Mouse (Mus musculus) liver, embryonic 15.5 days (tissue): ENCODE measurements around the gene Mmp11. TPM values are rescaled to one million over a fixed set of nuclear protein-coding genes. Genes with fewer than 3 reads are reported as not detected.

Source experiments
- ATAC-seq: fragments of 200-750 bp; cut with Nextera tagmentation; 2 replicates; pipeline ENCODE4 v1.8.0; 2017; ENCODE audit warnings: moderate number of reproducible peaks, mild to moderate bottlenecking, moderate library complexity; ENCODE audit not compliant: insufficient read depth
- H3K27ac ChIP-seq: fragments of 300-500 bp; sonication (generic); replicated peaks from 2 replicates; pipeline ENCODE4 v1.5.1; 2015; ENCODE audit warnings: mild to moderate bottlenecking, inconsistent platforms
- H3K27me3 ChIP-seq: fragments of 300-500 bp; sonication (generic); 2 replicates; pipeline ENCODE4 v1.6.1; 2015; ENCODE audit warnings: mild to moderate bottlenecking, inconsistent platforms
- H3K36me3 ChIP-seq: fragments of 300-500 bp; sonication (generic); replicated peaks from 2 replicates; pipeline ENCODE4 v1.6.1; 2015; ENCODE audit warnings: moderate library complexity, mild to moderate bottlenecking, inconsistent platforms
- H3K4me1 ChIP-seq: fragments of 300-500 bp; sonication (generic); replicated peaks from 2 replicates; pipeline ENCODE4 v1.6.1; 2015; ENCODE audit warnings: inconsistent platforms
- H3K4me2 ChIP-seq: fragments of 300-500 bp; sonication (generic); 2 replicates; pipeline ENCODE4 v1.6.1; 2015; ENCODE audit warnings: moderate library complexity, mild to moderate bottlenecking, inconsistent platforms
- H3K4me3 ChIP-seq: fragments of 300-500 bp; sonication (generic); replicated peaks from 2 replicates; pipeline ENCODE4 v1.5.1; 2015; ENCODE audit warnings: mild to moderate bottlenecking, inconsistent platforms
- H3K9ac ChIP-seq: fragments of 300-500 bp; sonication (generic); 2 replicates; pipeline ENCODE4 v1.6.1; 2015; ENCODE audit warnings: moderate library complexity, mild to moderate bottlenecking, inconsistent platforms
- H3K9me3 ChIP-seq: fragments of 300-500 bp; sonication (generic); replicated peaks from 2 replicates; pipeline ENCODE4 v1.6.1; 2016; ENCODE audit warnings: inconsistent platforms
- WGBS: fragments of 180-500 bp; shearing (Covaris S2); methylation state at CpG from one replicate; pipeline ENCODE4 v1.1.7; 2015; ENCODE audit warnings: mixed read lengths; ENCODE audit not compliant: insufficient replicate concordance; 5-methylcytosine and 5-hydroxymethylcytosine counted together
- polyA plus RNA-seq: library from polyadenylated mRNA; unstranded; fragments of >200 nt; fragmentation: Nextera tagmentation; extraction: Ambion mirVana; gene quantifications from 2 replicates; pipeline ENCODE4 v1.2.1, GENCODE M21; 2015

The Mmp11 gene
- polyA plus RNA-seq, 1 experiment from 2014 or later: 2.4 TPM

GRCm38 (mm10) chr10:75919026-75919425 lies 17.3 kb downstream of the Mmp11 start:
- no peak overlapping the region for H3K4me3 ChIP-seq
- H3K9ac ChIP-seq: no peak overlapping the region
- H3K27ac ChIP-seq: no peak overlapping the region
- 83% methylated on average over 5 of the region's 5 CpGs for WGBS
- no peaks in the 10 kb centered on the region for H3K27me3 ChIP-seq
- ATAC-seq: no peak
- no peak overlapping the region for H3K4me2 ChIP-seq
- peaks cover 42% of the 10 kb centered on the region for H3K4me1 ChIP-seq
- H3K36me3 ChIP-seq: peaks cover 32% of the 10 kb centered on the region
- H3K9me3 ChIP-seq: no peaks in the 10 kb centered on the region

- no peak overlapping the region for H3K4me3 ChIP-seq
- 82% methylated on average over 8 of the region's 8 CpGs for WGBS
- H3K36me3 ChIP-seq: peaks cover 49% of the 10 kb centered on the region
These were observed 19.5 kb downstream of the Mmp11 start for GRCm38 (mm10) chr10:75916840-75917239.

GRCm38 (mm10) chr10:75915557-75915956 lies 20.7 kb downstream of the Mmp11 start:
- H3K9ac ChIP-seq: no peak overlapping the region
- 75% methylated on average over 7 of the region's 7 CpGs for WGBS
- ATAC-seq: no peak
- peaks cover 32% of the 10 kb centered on the region for H3K4me1 ChIP-seq
- no peaks in the 10 kb centered on the region for H3K9me3 ChIP-seq
- no peaks in the 10 kb centered on the region for H3K27me3 ChIP-seq
- peaks cover 61% of the 10 kb centered on the region for H3K36me3 ChIP-seq
- H3K27ac ChIP-seq: no peak overlapping the region
- no peak overlapping the region for H3K4me3 ChIP-seq
- H3K4me2 ChIP-seq: no peak overlapping the region

More at GRCm38 (mm10) chr10:75916840-75917239, 19.5 kb downstream of the Mmp11 start:
- H3K9ac ChIP-seq: no peak overlapping the region
- no peak for ATAC-seq
- H3K27ac ChIP-seq: no peak overlapping the region
- H3K27me3 ChIP-seq: no peaks in the 10 kb centered on the region
- no peaks in the 10 kb centered on the region for H3K9me3 ChIP-seq
- peaks cover 38% of the 10 kb centered on the region for H3K4me1 ChIP-seq
- no peak overlapping the region for H3K4me2 ChIP-seq

GRCm38 (mm10) chr10:75913013-75913589 lies 23.2 kb downstream of the Mmp11 start:
- no peak overlapping the region for H3K27ac ChIP-seq
- no peak overlapping the region for H3K9ac ChIP-seq
- ATAC-seq: no peak
- H3K4me1 ChIP-seq: peaks cover 12% of the 10 kb centered on the region
- H3K27me3 ChIP-seq: no peaks in the 10 kb centered on the region
- H3K36me3 ChIP-seq: peaks cover 74% of the 10 kb centered on the region
- H3K9me3 ChIP-seq: no peaks in the 10 kb centered on the region
- 50% methylated on average over 6 of the region's 6 CpGs for WGBS
- no peak overlapping the region for H3K4me3 ChIP-seq
- H3K4me2 ChIP-seq: no peak overlapping the region

- Histone ChIP-seq H3K27me3 (no peaks in the 10 kb centered on the region), H3K4me3 (no peak overlapping the region), H3K36me3 (peaks cover 86% of the 10 kb centered on the region), H3K4me2 (no peak overlapping the region), H3K4me1 (peaks cover 12% of the 10 kb centered on the region), H3K27ac (no peak overlapping the region), H3K9ac (no peak overlapping the region), H3K9me3 (no peaks in the 10 kb centered on the region)
- ATAC-seq: no peak
- WGBS: 80% methylated on average over 2 of the region's 2 CpGs
These were observed 25.6 kb downstream of the Mmp11 start for GRCm38 (mm10) chr10:75910698-75911097.

- H3K36me3 ChIP-seq: peaks cover 93% of the 10 kb centered on the region
- 84% methylated on average over 4 of the region's 4 CpGs for WGBS
- no peak for ATAC-seq
These were observed 29.4 kb downstream of the Mmp11 start for GRCm38 (mm10) chr10:75906882-75907281.

GRCm38 (mm10) chr10:75904391-75904790 lies 31.9 kb downstream of the Mmp11 start:
- 81% methylated on average over 5 of the region's 5 CpGs for WGBS
- Histone ChIP-seq H3K9me3 (no peaks in the 10 kb centered on the region), H3K27ac (no peak overlapping the region), H3K36me3 (peaks cover 92% of the 10 kb centered on the region), H3K4me3 (no peak overlapping the region), H3K9ac (no peak overlapping the region), H3K27me3 (no peaks in the 10 kb centered on the region), H3K4me2 (no peak overlapping the region), H3K4me1 (0 out of 2 replicates have a peak, but pooled peaks cover 3% of the 10 kb centered on the region)
- ATAC-seq: no peak

More at GRCm38 (mm10) chr10:75906882-75907281, 29.4 kb downstream of the Mmp11 start:
- Histone ChIP-seq H3K9me3 (no peaks in the 10 kb centered on the region), H3K4me3 (no peak overlapping the region), H3K4me1 (no peaks in the 10 kb centered on the region), H3K27me3 (no peaks in the 10 kb centered on the region), H3K4me2 (no peak overlapping the region), H3K27ac (no peak overlapping the region), H3K9ac (no peak overlapping the region)

GRCm38 (mm10) chr10:75898846-75899245 lies 37.5 kb downstream of the Mmp11 start:
- no peaks in the 10 kb centered on the region for H3K27me3 ChIP-seq
- peaks cover 3% of the 10 kb centered on the region; the same call in 1 of the 2 replicates for H3K4me1 ChIP-seq
- H3K9me3 ChIP-seq: no peaks in the 10 kb centered on the region
- no peak for ATAC-seq
- no peak overlapping the region for H3K4me3 ChIP-seq
- H3K36me3 ChIP-seq: peaks cover 82% of the 10 kb centered on the region
- 74% methylated on average over 3 of the region's 3 CpGs for WGBS
- no peak overlapping the region for H3K27ac ChIP-seq
- H3K9ac ChIP-seq: no peak overlapping the region
- H3K4me2 ChIP-seq: no peak overlapping the region

GRCm38 (mm10) chr10:75898039-75898564 lies 38.2 kb downstream of the Mmp11 start:
- no peak overlapping the region for H3K4me2 ChIP-seq
- peaks cover 11% of the 10 kb centered on the region for H3K4me1 ChIP-seq
- H3K27me3 ChIP-seq: no peaks in the 10 kb centered on the region
- no peaks in the 10 kb centered on the region for H3K9me3 ChIP-seq
- H3K27ac ChIP-seq: no peak overlapping the region
- ATAC-seq: no peak
- no peak overlapping the region for H3K4me3 ChIP-seq
- no peak overlapping the region for H3K9ac ChIP-seq
- H3K36me3 ChIP-seq: peaks cover 75% of the 10 kb centered on the region
- 78% methylated on average over 6 of the region's 6 CpGs for WGBS

- Histone ChIP-seq H3K4me2 (no peak overlapping the region), H3K9ac (no peak overlapping the region), H3K27me3 (no peaks in the 10 kb centered on the region), H3K4me1 (peaks cover 18% of the 10 kb centered on the region), H3K9me3 (no peaks in the 10 kb centered on the region), H3K27ac (no peak overlapping the region), H3K36me3 (peaks cover 68% of the 10 kb centered on the region), H3K4me3 (no peak overlapping the region)
- WGBS: 54% methylated on average over 6 of the region's 6 CpGs
- no peak for ATAC-seq
These were observed 38.9 kb downstream of the Mmp11 start for GRCm38 (mm10) chr10:75897373-75897772.

- Histone ChIP-seq H3K27ac (no peak overlapping the region), H3K27me3 (no peaks in the 10 kb centered on the region), H3K4me3 (no peak overlapping the region), H3K4me1 (peaks cover 18% of the 10 kb centered on the region), H3K9ac (no peak overlapping the region), H3K9me3 (no peaks in the 10 kb centered on the region), H3K36me3 (peaks cover 56% of the 10 kb centered on the region), H3K4me2 (no peak overlapping the region)
- ATAC-seq: no peak
- WGBS: 78% methylated on average over 1 of the region's 1 CpGs
These were observed 40.1 kb downstream of the Mmp11 start for GRCm38 (mm10) chr10:75896208-75896607.

- ATAC-seq: no peak
- WGBS: 87% methylated on average over 5 of the region's 5 CpGs
These were observed 40.6 kb downstream of the Mmp11 start for GRCm38 (mm10) chr10:75895730-75896129.

More at GRCm38 (mm10) chr10:75895730-75896129, 40.6 kb downstream of the Mmp11 start:
- H3K4me3 ChIP-seq: no peak overlapping the region
- H3K9me3 ChIP-seq: no peaks in the 10 kb centered on the region
- H3K4me1 ChIP-seq: peaks cover 18% of the 10 kb centered on the region
- no peak overlapping the region for H3K4me2 ChIP-seq
- no peak overlapping the region for H3K9ac ChIP-seq
- no peak overlapping the region for H3K27ac ChIP-seq
- H3K27me3 ChIP-seq: no peaks in the 10 kb centered on the region
- peaks cover 51% of the 10 kb centered on the region for H3K36me3 ChIP-seq
